Mouse (Mus musculus) midbrain, embryonic 13.5 days (tissue): ENCODE measurements around the gene Dlg4. TPM values are rescaled to one million over a fixed set of nuclear protein-coding genes. Genes with fewer than 3 reads are reported as not detected.
A peak's percentile ranks its signal among the peaks of the same experiment; 100 is the strongest.

ENCODE experiments used
- ATAC-seq: fragments of 200-750 bp; cut with Nextera tagmentation; 2 replicates; pipeline ENCODE4 v1.8.0; 2017; ENCODE audit warnings: mild to moderate bottlenecking, moderate TSS enrichment, moderate library complexity
- H3K27ac ChIP-seq: fragments of 300-500 bp; sonication (generic); 2 replicates; pipeline ENCODE4 v1.5.1; 2015; ENCODE audit warnings: inconsistent platforms, mild to moderate bottlenecking, moderate library complexity
- H3K27me3 ChIP-seq: fragments of 300-500 bp; sonication (generic); 2 replicates; pipeline ENCODE4 v1.6.1; 2015; ENCODE audit warnings: mild to moderate bottlenecking, inconsistent platforms
- H3K36me3 ChIP-seq: fragments of 300-500 bp; sonication (generic); 2 replicates; pipeline ENCODE4 v1.6.1; 2015; ENCODE audit warnings: mild to moderate bottlenecking, inconsistent platforms
- H3K4me1 ChIP-seq: fragments of 300-500 bp; sonication (generic); replicated peaks from 2 replicates; pipeline ENCODE4 v1.6.1; 2015; ENCODE audit warnings: inconsistent platforms
- H3K4me2 ChIP-seq: fragments of 300-500 bp; sonication (generic); replicated peaks from 2 replicates; pipeline ENCODE4 v1.6.1; 2015; ENCODE audit warnings: moderate library complexity, mild to moderate bottlenecking, inconsistent platforms
- H3K4me3 ChIP-seq: fragments of 300-500 bp; sonication (generic); replicated peaks from 2 replicates; pipeline ENCODE4 v1.5.1; 2015; ENCODE audit warnings: mild to moderate bottlenecking, inconsistent platforms
- H3K9ac ChIP-seq: fragments of 300-500 bp; sonication (generic); replicated peaks from 2 replicates; pipeline ENCODE4 v1.6.1; 2015; ENCODE audit warnings: mild to moderate bottlenecking, inconsistent platforms
- H3K9me3 ChIP-seq: fragments of 300-500 bp; sonication (generic); 2 replicates; pipeline ENCODE4 v1.6.1; 2016; ENCODE audit warnings: mild to moderate bottlenecking, inconsistent platforms
- WGBS: fragments of 180-500 bp; shearing (Covaris S2); methylation state at CpG from one replicate; pipeline ENCODE4 v1.1.7; 2015; 5-methylcytosine and 5-hydroxymethylcytosine counted together
- polyA plus RNA-seq: library from polyadenylated mRNA; unstranded; fragments of >200 nt; fragmentation: Nextera tagmentation; extraction: Ambion mirVana; gene quantifications from 2 replicates; pipeline ENCODE4 v1.2.1, GENCODE M21; 2015

Dlg4 gene
- polyA plus RNA-seq, 1 experiment from 2014 or later = 37.2 TPM

DNA sequence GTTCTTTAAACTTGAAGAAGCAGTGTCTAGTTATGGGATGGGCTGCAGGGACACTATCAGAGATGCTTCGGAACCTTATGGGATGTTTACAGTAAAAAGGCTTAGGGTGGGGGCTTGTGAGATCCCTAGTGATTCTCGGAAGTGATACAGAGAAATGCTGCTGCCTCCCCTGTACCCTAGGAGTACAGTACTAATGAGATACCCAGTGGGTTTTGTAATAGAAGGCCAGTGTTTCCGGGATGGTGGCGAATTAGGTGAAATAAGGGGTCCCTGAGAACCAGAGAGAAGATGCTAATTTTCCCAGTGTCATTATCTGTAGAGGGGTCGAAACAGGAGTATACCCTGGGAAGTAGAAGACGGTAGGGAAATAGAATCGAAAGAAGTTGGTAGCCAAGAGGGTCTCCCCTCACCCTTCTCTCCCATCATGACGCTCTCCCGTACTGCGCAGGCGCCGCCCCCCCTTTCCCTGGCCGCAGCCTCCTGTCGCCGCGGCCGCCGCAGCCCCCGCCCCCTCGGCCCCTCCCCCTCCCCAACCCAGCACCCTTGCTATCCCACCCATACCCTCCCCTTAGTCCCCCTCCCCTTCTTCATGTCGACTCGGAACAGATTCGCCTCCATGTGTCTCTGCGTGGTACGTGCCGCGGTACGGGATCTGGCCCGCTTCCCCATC lies 6.9 kb downstream of the Dlg4 start:
- WGBS = 6% methylated on average over 19 of the region's 29 CpGs
- ATAC-seq = no peak
- H3K9ac ChIP-seq = peak overlapping the region; percentile 52
- no peaks in the 10 kb centered on the region for H3K27me3 ChIP-seq
- no peaks in the 10 kb centered on the region for H3K9me3 ChIP-seq
- H3K4me3 ChIP-seq = peak overlapping the region; percentile 40
- H3K27ac ChIP-seq = peak overlapping the region; percentile 69
- H3K4me1 ChIP-seq = peaks cover 89% of the 10 kb centered on the region
- no peaks in the 10 kb centered on the region for H3K36me3 ChIP-seq
- peak overlapping the region; percentile 59 for H3K4me2 ChIP-seq

DNA sequence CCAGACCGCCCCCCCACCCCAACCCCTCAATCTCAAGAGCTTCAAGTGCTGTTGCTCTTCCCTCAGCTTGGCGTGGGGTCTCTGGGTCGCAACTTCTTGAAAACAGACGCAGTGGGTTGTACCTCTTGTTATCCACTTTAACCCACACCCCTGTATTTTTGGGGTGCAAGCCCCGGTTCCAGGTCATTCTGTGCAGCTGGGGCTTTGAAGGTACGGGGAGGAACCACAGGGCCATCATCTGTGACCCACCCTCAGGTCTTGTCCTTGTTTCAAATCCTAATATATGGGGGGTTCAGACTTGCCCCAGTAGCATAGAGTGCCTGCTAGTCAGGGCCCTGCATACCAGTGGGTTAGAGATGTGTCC lies 7.4 kb downstream of the Dlg4 start:
- Histone ChIP-seq H3K36me3 (no peaks in the 10 kb centered on the region), H3K27me3 (no peaks in the 10 kb centered on the region), H3K4me1 (peaks cover 88% of the 10 kb centered on the region), H3K27ac (peak overlapping the region; percentile 69), H3K4me2 (peak overlapping the region; percentile 59), H3K9ac (peak overlapping the region; percentile 52), H3K9me3 (no peaks in the 10 kb centered on the region), H3K4me3 (peak overlapping the region; percentile 40)
- ATAC-seq = no peak
- 11% methylated on average over 6 of the region's 6 CpGs for WGBS

DNA sequence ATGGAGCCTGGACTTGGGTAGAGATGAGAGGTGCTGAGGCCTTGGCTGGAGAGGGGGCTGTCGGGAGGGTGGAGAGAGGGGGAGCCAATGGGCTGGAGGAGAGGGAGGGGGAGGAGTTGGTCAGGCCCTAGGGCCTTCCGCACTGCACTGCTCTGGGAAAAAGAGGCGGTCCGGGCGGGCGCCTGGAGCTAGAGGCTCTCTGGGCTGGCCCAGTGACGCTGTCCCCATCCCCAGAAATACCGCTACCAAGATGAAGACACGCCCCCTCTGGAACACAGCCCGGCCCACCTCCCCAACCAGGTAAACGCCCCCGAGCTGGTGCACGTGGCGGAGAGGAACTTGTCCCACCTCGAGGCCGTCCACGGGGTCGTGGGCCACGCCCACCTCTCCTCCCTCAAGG lies 9.9 kb downstream of the Dlg4 start:
- peaks cover 13% of the 10 kb centered on the region for H3K36me3 ChIP-seq
- H3K4me3 ChIP-seq = peak overlapping the region; percentile 43
- ATAC-seq = no peak
- H3K9me3 ChIP-seq = no peaks in the 10 kb centered on the region
- H3K9ac ChIP-seq = peak overlapping the region; percentile 57
- H3K4me1 ChIP-seq = peaks cover 90% of the 10 kb centered on the region
- peak overlapping the region; percentile 96 for H3K27ac ChIP-seq
- no peaks in the 10 kb centered on the region for H3K27me3 ChIP-seq
- under 1% methylated on average over 19 of the region's 19 CpGs for WGBS
- peak overlapping the region; percentile 74 for H3K4me2 ChIP-seq

DNA sequence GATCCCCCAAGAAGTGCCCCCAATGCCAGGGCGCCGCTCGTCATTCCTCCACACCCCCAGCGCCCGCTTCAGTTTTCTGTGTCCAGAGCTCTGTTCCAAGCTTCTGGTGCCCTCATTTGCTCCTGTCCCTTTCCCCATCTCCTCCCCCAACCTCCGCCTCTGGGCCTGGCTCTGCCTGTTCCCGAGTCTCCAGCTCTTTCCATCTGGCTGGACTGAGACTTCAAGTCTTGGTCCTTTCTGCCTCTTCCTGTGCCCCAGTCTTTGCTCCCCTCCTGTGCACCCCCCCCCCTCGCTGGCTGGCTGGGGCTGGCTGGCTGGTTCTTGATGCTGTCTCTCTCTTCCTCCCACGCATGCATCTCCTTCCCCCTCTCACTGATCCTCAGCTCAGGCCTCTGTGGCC lies 10.7 kb downstream of the Dlg4 start:
- Histone ChIP-seq H3K27ac (peak overlapping the region; percentile 96), H3K9me3 (no peaks in the 10 kb centered on the region), H3K36me3 (peaks cover 20% of the 10 kb centered on the region), H3K4me1 (peaks cover 85% of the 10 kb centered on the region), H3K27me3 (no peaks in the 10 kb centered on the region), H3K4me2 (peak overlapping the region; percentile 74), H3K4me3 (peak overlapping the region; percentile 43), H3K9ac (peak overlapping the region; percentile 57)
- ATAC-seq = no peak
- WGBS = 27% methylated on average over 9 of the region's 9 CpGs

DNA sequence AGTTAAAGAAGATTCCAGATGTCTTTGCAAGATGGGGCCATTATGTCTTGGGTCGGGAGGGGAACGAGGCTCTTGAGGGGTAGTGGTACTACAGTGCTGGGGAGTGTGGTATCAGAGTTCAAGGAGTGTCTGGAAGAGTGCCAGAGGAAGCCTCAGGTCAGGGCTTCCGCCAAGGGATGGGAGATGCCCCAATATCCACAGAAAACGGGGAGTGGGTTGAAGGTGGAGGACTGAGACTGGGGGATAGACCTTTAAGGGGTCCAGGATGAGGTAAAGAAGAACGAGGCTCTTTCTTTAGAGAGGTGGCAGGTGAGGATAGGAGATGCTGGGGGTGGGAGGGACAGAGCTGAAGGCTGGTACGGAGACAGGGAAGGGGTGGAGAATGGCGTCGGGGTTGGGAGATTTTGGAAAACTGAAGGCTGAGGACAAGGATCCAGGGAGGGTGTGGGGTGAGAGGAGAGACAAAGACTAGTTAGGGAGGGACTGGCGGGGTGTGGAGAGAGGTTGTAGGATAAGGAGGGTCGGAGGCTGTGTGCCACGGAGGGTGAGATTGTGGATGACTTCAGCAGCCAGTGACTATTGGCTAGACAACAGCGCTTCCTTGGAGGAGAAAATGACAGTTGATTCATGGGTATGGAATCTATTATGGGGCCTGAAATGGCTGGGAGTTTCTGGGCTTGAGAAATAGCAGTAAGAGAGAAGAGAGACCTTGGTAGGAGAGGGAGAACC lies 11.8 kb downstream of the Dlg4 start:
- Histone ChIP-seq H3K9me3 (no peaks in the 10 kb centered on the region), H3K4me3 (peak overlapping the region; percentile 43), H3K9ac (peak overlapping the region; percentile 61), H3K27me3 (no peaks in the 10 kb centered on the region), H3K36me3 (peaks cover 31% of the 10 kb centered on the region), H3K4me1 (peaks cover 73% of the 10 kb centered on the region), H3K4me2 (peak overlapping the region; percentile 74), H3K27ac (peak overlapping the region; percentile 96)
- WGBS = 17% methylated on average over 12 of the region's 12 CpGs
- ATAC-seq = peak; percentile 11

DNA sequence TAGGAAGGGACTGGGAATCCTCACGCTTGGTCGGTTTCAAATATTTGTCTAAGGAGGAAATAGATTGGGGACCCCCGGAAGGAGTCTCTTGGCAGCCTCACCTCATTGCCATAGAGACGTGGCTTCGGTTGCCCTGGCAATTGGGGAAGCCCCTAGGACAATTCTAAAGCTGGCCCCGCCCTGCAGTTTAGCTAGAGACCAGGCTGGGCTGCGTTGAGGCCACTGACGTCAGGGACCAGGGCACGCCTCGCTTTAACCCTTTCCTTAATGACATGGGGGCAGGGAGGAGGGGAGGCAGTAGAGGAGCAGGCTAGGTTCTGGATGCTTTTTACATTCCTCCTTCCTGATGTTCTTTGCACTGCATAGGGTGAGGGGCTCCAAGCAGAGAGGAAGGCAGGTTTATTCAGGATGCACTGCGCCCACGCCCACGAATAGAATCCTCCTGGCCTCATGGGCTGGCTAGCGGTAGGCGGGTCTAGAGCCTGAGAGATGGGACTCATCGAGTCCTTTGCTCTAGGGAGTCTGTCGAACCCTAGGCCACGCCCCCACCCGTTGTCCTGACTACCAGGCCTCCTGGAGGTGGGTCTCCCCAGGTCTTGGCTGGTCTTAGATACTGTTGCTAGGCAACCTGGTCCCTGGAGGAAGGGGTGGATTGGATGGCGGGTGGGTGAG lies 12.5 kb downstream of the Dlg4 start:
- WGBS = 0% methylated on average over 20 of the region's 20 CpGs
- H3K4me1 ChIP-seq = peaks cover 67% of the 10 kb centered on the region
- H3K27me3 ChIP-seq = no peaks in the 10 kb centered on the region
- H3K9ac ChIP-seq = peak overlapping the region; percentile 67
- H3K36me3 ChIP-seq = peaks cover 37% of the 10 kb centered on the region
- ATAC-seq = peak; percentile 96
- H3K9me3 ChIP-seq = no peaks in the 10 kb centered on the region
- H3K4me3 ChIP-seq = peak overlapping the region; percentile 43
- H3K4me2 ChIP-seq = peak overlapping the region; percentile 74
- peak overlapping the region; percentile 96 for H3K27ac ChIP-seq

DNA sequence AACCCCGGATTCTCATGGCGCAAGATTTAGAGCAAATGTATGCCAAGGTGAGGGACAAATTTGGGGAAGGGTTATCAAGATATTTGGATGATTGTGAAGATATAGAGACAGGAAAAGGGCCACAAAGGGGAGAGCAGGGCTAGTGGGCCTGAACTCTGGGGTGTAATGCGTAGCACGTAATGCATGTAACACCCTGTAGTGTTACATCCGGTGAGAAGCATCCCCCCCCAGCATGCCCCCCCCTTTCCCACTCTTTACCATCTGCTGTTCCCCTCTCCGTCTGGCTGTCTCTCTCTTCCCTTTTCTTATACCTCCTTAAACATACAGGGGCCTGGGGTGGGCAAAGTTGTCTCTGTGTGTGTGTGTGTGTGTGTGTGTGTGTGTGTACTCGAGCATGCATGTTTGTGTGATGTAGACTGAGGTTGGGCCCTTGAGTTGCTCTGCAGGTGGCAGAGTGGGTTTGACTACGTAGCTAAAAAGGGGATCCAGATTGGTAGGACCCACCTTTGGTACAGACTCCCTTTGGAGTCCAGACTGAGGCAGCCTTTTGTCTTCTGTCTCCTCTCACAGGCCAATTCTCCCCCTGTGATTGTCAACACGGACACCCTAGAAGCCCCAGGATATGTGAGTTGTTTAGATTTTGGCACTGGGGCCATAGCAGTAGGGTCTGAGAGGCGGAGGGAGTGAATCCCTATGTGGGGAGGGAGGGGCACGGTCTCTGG lies 13.2 kb downstream of the Dlg4 start:
- H3K4me2 ChIP-seq = peak overlapping the region; percentile 74
- H3K9me3 ChIP-seq = no peaks in the 10 kb centered on the region
- 16% methylated on average over 11 of the region's 11 CpGs for WGBS
- no peaks in the 10 kb centered on the region for H3K27me3 ChIP-seq
- H3K27ac ChIP-seq = peak overlapping the region; percentile 96
- peaks cover 42% of the 10 kb centered on the region for H3K36me3 ChIP-seq
- H3K9ac ChIP-seq = peak overlapping the region; percentile 67
- peak; percentile 49 for ATAC-seq
- H3K4me3 ChIP-seq = peak overlapping the region; percentile 43
- peaks cover 60% of the 10 kb centered on the region for H3K4me1 ChIP-seq

DNA sequence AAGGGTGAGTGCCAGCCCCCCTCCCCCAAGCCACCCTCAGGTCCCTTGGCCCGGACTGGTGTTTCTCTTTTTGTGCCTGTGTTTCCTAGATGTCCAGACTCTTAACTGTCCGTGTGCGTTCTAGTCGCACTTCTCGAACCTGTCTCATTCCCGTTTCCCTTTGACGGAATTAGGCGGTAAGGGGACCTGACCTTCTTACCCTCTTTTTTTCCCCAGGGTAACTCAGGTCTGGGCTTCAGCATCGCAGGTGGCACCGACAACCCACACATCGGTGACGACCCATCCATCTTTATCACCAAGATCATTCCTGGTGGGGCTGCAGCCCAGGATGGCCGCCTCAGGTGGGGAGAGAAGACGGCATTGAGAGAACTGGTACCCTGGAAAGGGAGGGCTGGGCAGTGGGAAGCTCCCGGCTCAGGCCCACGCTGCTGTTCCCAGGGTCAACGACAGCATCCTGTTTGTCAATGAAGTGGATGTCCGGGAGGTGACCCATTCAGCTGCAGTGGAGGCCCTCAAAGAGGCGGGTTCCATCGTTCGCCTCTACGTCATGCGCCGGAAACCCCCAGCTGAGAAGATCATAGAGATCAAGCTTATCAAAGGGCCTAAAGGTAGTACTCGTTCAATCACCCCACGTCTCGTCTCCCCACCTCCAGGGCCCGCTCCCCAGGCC lies 14.0 kb downstream of the Dlg4 start:
- peaks cover 52% of the 10 kb centered on the region for H3K4me1 ChIP-seq
- H3K27ac ChIP-seq = peak overlapping the region; percentile 96
- 90% methylated on average over 28 of the region's 28 CpGs for WGBS
- no peaks in the 10 kb centered on the region for H3K9me3 ChIP-seq
- ATAC-seq = no peak
- H3K9ac ChIP-seq = peak overlapping the region; percentile 67
- H3K36me3 ChIP-seq = peaks cover 45% of the 10 kb centered on the region
- peak overlapping the region; percentile 43 for H3K4me3 ChIP-seq
- H3K4me2 ChIP-seq = peak overlapping the region; percentile 74
- H3K27me3 ChIP-seq = no peaks in the 10 kb centered on the region

DNA sequence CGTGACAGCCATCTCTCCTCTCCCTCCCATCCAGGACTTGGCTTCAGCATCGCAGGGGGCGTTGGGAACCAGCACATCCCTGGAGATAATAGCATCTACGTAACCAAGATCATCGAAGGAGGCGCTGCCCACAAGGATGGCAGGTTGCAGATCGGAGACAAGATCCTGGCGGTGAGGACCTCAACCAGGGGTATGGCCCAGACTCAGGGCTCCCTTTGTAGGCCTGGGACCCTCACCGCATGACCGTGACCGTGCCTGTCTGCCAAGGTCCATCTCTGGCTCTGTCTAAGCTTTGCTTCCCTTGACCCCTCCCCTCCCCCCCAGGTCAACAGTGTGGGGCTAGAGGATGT lies 14.6 kb downstream of the Dlg4 start:
- Histone ChIP-seq H3K36me3 (peaks cover 45% of the 10 kb centered on the region), H3K27me3 (no peaks in the 10 kb centered on the region), H3K4me1 (peaks cover 47% of the 10 kb centered on the region), H3K4me3 (no peak overlapping the region), H3K9ac (no peak overlapping the region), H3K9me3 (no peaks in the 10 kb centered on the region), H3K27ac (no peak overlapping the region), H3K4me2 (no peak overlapping the region; the same call in 1 of the 2 replicates)
- no peak for ATAC-seq
- 95% methylated on average over 11 of the region's 11 CpGs for WGBS

DNA sequence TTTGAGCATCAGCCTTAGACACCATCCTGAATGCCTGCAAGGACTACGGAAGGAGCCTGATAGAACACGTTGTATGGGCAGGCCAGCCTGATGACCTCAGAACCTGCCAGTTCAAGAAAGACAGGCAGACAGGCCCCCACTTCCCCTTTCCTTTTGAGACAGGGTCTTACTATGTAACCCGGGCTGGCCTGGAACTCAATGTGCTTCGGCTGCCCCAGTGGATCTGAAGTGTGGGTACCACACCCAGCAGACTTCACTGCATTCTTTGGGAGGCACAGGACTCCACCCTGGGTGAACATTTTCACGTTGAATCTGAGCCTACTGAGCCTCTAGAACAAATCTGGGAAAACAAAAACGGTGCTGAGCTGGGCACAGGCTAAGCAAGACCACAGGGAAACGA lies 21.4 kb downstream of the Dlg4 start:
- Histone ChIP-seq H3K27me3 (no peaks in the 10 kb centered on the region), H3K4me2 (no peak overlapping the region), H3K4me3 (no peak overlapping the region), H3K4me1 (no peaks in the 10 kb centered on the region), H3K9ac (no peak overlapping the region), H3K9me3 (no peaks in the 10 kb centered on the region), H3K27ac (no peak overlapping the region), H3K36me3 (peaks cover 76% of the 10 kb centered on the region)
- ATAC-seq = no peak
- 85% methylated on average over 7 of the region's 7 CpGs for WGBS

DNA sequence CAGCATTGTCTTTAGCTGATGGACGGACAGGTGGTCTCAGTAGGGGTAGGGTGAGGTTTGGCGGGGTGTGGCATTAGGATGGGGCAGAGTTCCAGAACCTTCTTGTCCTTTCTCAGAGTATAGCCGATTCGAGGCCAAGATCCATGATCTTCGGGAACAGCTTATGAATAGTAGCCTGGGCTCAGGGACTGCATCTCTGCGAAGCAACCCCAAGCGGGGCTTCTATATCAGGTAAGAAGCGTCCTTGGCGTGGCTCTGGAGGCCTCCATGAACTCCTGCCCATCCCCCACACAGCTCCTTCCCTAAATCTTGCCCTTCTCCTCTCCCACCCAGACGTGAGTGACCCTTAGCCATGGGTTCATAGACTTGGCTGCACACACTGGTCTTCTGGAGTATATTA lies 22.9 kb downstream of the Dlg4 start:
- no peak overlapping the region for H3K4me2 ChIP-seq

More for the DNA sequence above, 22.9 kb downstream of the Dlg4 start:
- Histone ChIP-seq H3K9me3 (no peaks in the 10 kb centered on the region), H3K27ac (no peak overlapping the region), H3K9ac (no peak overlapping the region), H3K27me3 (no peaks in the 10 kb centered on the region), H3K36me3 (peaks cover 78% of the 10 kb centered on the region), H3K4me1 (0 out of 2 replicates have a peak, but pooled peaks cover 6% of the 10 kb centered on the region), H3K4me3 (no peak overlapping the region)
- WGBS = 95% methylated on average over 10 of the region's 10 CpGs
- no peak for ATAC-seq
